Mouse (Mus musculus) hematopoietic stem cell, adult 5-6 weeks (primary cell): Measurements from ENCODE around the gene Rbm48. TPM values are rescaled to one million over a fixed set of nuclear protein-coding genes. Genes with fewer than 3 reads are reported as not detected.
A peak's percentile ranks its signal among the peaks of the same experiment; 100 is the strongest.
"Not testable (repeated sequence)": the region's sequence is repeated elsewhere in the genome, so short reads cannot be mapped to it uniquely, and the experiment has no call there.

ENCODE experiments used
- ATAC-seq, 2 experiments: fragments of 125-278 bp in 1 of 2; replicated peaks in 1 of 2; 2 replicates each; pipeline ENCODE4 v1.8.0; 2016 to 2017; ENCODE audit warnings: inconsistent platforms in 2 of 2, mild to moderate bottlenecking in 2 of 2, moderate number of reproducible peaks in 2 of 2, low read depth in 1 of 2, moderate TSS enrichment in 1 of 2; ENCODE audit not compliant: low FRiP score in 2 of 2, poor library complexity in 2 of 2, severe bottlenecking in 2 of 2, insufficient read depth in 1 of 2, low TSS enrichment in 1 of 2
- total RNA-seq: library from RNA; stranded (forward); fragments of 172-1452, 232-1000 nt; gene quantifications from 2 replicates; pipeline ENCODE4 v1.2.3, GENCODE M21; 2017

The Rbm48 gene
- 35.8 and 43.6 TPM in 2 replicates for total RNA-seq

DNA sequence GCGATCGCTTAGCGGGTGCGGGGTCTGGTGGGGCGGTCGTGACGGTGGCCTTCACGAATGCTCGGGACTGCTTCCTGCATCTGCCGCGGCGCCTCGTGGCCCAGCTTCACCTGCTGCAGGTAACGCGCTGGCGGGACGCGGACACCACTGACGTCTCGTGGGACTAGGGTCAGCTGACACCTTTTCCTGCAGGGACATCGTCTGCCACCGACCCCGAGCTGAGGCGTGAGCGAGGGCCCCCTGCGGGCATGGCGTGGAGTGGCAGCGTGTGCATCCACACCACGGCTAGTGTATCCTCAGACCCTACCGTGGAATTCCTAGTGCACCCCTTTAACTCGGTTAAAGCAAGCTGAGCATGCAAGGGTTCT is at the start of gene Rbm48:
Gene Rbm48, minus strand, starts transcription at position 187 of the 368 bp plus-strand sequence.
- peak; percentile 77 to 88 for ATAC-seq

DNA sequence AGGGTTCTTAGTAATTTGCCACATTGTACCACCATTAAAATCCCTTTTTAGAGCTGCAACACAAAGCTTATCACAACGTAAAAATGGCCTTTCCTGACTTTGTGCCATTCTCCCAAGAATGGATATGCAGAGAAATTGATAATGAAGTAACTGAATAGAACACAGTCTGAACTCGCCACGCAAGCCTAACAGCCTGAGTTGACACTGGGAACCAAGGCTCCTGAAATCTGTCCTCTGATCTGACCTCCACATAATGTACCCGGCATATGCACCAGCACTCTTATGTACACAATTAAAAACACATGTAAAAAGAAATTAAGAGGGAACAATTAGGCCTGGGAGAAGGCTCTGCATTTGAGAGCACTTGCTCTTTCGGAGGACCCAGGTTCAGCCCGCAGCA is 48.9 kb upstream of the Rbm48 start:
- no peak for ATAC-seq

DNA sequence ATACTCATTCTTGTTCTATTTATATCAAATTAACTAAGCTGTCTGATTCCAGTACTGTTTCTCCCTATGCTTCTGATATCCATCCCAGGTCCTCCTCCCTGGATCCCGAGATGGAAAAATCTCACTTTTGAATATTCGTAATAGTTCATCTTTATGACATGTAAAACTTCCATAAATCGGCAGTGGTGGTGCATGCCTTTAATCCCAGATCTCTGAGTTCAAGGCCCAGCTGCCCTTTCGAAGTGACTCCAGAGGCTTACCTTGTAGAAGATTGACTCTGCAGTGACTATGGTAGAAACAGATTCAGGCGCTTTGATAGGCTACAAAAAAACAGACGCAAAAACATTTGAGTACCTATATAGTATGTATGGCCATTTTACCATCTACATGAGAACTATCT is 48.2 kb upstream of the Rbm48 start:
- no peak for ATAC-seq

DNA sequence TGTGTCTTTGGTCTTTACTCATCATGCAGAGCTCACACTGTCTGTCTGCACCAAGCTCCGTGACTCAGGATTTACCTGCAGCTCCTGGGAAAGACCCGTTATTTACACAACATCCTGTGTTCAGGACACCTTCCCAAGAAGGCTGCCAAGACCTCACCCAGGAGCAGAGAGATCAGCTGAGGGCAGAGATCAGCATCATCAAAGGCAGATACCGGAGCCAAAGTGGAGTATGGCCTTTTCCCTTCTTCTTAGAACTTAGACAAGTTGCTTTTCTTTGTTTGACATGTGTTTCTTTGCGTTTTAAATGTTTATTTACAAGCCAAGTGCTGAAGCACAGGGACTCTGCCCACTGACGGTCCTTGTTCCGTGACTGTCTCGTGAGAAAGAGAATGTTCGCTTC is 38.9 kb upstream of the Rbm48 start:
- ATAC-seq = no peak

DNA sequence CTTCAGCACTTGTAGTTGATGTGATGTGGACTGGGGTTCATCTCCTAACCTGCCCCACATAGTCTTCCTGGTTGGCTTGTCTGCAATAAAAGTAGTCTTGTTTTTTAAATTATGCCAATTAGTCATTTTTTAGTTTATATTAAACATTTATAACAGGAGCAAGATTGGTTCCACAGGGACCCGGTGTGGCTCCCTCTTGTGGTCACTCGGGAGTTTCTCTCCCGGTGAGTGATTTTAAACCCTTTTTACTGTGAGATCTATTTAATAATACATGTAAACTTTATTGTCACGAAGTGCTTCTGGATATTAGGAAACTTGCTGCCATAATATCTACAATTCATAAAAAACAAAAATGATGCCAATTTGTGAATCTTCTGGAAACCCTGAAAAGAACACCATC is 37.6 kb upstream of the Rbm48 start:
- ATAC-seq = no peak

DNA sequence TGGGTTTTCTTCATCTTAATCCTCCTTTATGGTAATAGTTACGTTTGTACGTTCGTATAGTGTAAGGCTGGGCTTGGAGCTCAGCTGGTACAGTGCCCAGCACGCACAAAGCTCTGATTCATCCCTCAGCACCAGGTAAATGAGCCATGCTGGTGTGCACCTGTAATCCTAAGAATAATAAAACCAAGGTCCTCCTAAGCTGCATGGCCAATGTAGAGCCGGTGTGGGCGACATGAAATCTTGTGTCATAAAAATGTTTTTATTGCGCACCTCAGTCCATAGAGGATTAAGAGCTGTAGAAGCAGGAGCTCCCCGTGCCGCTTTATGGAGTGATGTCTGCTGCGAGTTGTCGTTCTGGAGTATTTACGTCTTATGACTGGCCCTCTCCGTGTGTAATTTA is 36.9 kb upstream of the Rbm48 start:
- no peak for ATAC-seq

DNA sequence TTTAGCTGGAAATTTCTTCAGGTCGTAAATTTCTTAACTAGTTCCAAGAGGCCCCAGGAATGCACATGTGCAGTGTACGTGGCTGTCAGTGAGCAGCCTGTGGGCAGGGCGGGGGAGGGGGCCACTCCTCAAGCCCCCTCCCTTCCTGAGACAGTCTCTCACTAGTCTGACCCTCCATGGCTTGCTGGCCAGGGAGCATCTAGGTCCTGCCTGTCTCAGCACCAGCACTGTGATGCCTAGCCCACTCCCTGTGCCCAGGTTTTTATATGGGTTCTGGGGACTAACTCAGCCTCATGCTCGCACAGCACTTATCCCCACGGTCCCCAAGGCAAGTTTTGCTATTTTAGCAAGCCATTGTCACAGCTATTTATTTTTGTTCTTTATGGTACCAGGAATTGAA is 35.9 kb upstream of the Rbm48 start:
- no peak for ATAC-seq

DNA sequence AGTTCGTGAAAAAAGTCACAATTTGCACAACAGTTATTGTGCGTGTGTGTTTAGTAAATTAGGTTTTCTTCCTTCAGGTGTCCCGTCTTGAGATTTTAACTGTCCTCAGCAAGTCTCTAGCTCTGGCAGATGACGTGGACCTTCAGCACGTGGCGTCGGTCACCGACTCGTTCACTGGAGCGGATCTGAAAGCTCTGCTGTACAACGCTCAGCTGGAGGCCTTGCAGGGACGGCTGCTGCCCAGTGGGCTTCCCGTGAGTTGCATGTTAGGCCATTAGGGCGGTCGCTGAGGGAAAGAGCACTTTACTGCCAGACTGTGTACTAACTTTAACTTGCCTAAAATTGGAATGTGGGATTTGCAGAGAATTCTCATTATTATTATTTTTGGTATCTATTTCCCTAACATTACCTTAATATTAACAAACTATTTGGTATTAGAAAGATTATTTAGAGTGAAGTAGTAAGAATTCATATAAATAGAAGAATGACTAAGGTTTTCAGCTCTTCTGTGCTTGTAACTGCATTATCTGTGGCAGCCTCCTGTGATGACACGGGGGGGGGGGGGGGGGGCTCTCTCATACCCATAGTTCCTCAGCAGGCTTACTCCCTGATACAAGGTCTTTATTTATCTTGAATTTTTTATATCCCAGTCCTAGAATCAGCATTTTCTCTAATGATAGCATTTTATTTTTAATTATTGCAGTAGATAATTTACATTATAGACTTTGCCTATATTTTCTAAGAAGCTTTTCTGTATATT is 35.3 kb upstream of the Rbm48 start:
- ATAC-seq = no peak

DNA sequence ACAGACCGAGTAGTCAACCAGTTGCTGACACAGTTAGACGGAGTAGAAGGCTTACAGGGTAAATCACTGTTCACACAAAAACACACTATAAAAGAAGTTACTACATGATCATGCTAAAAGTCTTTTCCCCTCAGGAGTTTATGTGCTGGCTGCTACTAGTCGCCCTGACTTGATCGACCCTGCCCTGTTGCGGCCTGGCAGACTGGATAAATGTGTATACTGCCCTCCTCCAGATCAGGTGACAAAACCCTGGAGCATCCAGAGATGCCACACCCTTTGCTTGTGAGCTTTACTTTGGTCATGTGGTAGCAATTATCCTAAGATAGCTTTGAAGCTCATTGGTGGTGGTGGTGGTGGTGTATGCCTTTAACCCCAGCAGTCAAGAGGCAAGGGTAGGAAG is 33.7 kb upstream of the Rbm48 start:
- no peak for ATAC-seq

DNA sequence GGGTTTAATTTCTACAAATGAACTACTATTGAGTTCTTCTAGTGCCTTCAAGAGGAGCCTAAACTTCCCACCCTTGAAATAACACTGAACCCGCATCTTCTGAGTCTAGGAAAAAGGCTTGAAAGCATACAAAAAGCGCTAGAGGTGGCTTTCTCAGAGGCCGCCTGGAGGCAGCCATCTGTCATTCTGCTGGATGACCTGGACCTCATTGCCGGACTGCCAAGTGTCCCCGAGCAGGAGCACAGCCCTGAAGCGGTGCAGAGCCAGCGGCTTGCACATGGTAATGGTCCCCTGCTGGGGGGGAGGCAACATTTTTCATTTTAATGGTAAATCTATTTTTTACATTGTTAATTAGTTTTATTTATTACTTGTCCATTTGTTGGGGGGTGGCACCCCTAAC is 24.1 kb upstream of the Rbm48 start:
- no peak for ATAC-seq

DNA sequence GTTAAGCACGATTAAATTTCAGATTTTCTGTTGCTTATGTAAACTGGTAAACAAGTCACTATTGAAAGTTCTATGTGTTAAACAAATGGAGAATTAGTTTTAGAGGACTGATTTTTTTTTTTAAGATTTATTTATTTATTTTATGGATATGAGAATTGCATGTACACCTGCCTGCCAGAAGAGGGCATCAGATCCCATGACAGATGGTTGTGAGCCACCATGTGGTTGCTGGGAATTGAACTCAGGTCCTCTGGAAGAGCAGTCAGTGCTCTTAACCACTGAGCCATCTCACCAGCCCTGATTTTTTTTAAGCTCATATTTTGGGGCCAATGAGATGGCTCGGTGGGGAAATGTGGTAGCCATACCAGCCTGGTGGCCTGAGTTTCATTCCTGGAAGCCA is 15.4 kb upstream of the Rbm48 start:
- ATAC-seq = not testable (repeated sequence)

DNA sequence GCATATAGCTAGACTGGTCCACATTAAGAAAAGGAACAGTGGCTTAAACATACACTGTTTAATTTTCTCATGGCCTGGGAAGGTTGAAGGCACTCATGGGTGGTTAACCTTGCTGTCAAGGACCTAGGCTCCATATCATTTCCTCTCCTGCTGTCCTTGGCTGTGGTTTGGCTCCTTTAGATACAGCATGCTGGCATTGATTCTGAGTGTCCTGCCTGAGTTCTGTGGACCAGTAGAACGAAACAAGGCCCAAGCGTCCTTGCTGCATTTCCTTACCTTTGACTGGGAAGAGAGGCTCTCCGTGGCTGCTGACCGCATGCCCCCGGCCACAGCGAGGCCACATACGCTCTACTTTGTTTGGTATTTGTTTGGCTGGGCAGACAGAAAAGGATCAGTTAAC is 12.9 kb upstream of the Rbm48 start:
- ATAC-seq = no peak

DNA sequence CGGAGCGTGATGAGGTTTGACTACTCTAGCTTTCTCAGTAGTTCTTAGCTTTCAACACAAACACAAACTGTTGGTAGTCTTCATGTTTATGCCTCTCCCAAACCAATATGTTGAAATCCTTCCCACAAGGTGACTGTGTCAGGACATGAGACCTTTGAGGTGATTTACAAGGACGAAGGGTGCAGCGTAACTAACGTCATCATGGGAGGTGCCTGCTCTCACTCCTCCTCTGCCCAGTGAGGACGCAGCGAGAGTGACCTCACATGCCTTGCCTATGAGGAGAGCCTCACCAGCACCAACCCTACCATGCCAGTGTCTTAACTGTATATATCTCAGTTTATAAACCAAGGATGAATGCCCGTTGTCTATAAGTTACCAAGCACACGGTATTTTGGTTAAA is 10.7 kb upstream of the Rbm48 start:
- no peak for ATAC-seq

DNA sequence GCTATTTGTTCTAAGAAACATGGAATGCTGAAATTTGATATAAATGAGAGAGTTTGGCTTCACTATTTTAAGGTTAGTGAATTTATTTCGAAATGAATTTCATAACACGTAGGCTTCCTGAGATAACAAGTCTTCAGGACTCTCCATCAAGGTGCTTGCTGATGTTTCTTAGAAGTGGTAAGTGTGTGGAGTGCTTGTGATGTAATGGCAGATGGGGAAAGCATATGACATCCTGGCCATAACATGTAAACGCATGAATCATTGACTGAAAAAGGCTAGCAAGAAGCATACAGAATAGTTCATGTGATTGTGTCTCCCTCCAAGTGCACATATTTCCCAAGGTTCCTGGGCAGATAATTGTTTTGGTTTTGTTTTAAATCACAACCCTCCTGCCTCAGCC is 4.4 kb upstream of the Rbm48 start:
- ATAC-seq = no peak

DNA sequence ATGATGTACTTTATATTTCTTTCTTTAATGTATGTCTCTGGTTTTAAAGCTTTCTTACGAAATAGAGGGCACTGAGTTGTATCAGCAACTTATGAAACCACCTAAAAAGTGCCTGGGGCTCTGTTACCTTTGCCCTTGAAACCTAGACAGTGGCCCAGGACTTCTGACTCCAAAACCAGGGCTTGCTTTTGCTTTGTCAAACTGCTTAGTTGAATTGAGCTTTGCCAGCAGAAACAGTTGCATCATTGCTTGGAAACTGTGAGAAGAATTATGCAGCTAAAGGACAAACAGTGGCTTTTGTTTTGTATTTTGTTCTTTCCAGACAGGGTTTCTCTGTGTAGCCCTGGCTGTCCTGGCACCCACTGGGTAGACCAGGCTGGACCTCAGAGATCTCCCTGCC is 3.9 kb upstream of the Rbm48 start:
- no peak for ATAC-seq

DNA sequence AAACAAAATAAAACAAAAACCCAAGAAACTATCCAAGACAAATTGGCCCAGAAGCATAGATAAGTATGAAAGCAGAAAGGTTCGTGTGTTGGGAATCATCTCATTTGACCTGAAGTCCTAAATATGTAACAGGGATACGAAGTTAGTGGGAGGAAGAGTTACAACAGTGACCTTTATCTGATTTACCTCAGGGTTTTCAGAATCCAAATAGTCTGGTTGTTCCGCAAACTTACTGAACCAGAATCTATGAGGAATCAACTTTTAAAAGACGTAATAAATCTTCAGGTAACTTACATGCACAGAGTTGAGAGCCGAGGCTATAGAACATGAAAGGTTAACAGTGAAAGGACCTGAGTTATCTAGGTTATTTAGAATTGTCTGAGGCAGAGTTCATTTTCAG is 2.4 kb upstream of the Rbm48 start:
- ATAC-seq = no peak

DNA sequence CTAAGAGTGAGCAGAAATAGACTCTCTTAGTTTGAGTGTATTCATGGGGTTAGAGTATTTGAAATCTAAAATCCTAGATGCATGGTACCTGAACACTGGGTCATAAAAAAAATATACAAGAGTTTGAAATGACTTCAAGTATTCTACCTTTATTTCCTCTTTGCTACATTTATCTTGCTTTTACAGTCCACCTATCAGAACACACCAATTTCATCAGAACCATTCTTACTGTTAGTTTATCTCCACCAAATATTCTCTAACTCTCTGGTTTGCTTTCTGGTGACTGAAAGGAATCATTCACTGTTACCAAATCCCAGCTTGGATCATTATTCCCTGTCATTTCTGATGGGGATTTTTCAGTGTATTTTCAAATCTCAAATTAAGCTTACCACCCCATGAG is 786 bp upstream of the Rbm48 start:
- ATAC-seq = no peak

DNA sequence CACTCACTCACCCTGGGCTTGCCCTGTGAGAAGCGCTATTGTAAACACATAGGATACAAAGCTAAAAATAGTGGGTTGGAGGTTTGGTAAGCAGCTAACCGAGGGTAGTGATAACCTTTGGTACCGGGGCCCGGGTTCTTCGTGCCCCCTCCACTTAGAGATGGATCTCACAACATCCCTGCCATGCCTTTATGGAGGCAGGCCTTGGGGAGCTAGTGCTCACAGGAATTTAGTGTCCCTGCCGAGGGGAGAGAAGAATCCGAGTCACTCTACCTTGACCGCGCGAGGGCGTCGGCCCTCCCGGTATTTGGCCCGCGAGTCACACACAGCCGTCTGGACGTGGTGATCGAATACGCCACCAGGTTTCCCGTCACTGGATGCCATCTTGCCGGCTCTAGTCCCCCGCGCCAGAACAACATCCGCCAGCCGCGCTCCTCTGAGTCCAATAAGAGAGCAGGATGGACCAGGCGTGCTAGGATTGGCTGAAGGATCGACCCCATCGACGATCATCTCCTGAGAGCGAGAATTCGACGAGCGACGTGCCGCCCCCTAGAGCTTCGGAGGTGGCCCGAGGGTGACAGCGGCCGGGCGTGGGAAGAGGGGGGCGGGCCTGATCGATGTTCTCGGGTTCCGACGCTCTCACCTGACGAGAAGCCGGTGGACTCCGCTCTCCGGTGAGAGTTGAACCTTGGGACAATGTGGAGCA is 539 bp downstream of the Rbm48 start, which contains the start of gene Pex1:
Gene Pex1, plus strand, starts transcription at position 374 of the 706 bp plus-strand sequence.
- peak; percentile 97 to 98 for ATAC-seq

DNA sequence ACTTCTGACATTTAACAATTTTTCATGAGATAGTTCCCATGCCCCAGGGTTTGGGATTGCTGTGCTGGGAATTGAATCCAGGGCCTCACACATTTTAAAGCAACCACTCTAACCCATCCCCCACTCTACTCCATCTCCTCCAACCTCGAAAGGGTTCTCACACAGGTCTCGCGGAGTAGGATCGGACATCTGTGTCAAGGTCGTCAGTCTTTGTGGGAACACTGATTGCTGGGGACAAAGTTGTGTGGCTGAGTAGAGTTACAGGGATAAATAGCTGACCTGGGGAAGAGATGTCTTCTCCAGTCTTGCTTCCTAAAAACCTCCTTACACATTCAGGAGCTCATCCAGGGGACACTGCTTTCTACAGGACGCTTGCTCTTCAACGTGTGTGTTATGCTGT is 17.3 kb downstream of the Rbm48 start:
- no peak for ATAC-seq
